Comparison of ENCODE assay signal across 31 mouse cellular contexts in genomic region chr7:120881451-120881850, GRCm38 (mm10). TPM values are rescaled to one million over a fixed set of nuclear protein-coding genes. Genes with fewer than 3 reads are reported as not detected.
DNase-seq lines count a peak whose midpoint lies in the region; ATAC-seq lines count a peak whose summit lies in the region.
"Had no signal": no experiment of that assay in that cellular context is flagged by ENCODE, and none has a peak within 500 bp of the region (broad histone marks: within the 10 kb centered on the region; RNA-seq: fewer than 3 reads in every experiment).

No protein-coding gene starts in this region.

- H3K36me3 ChIP-seq in erythroblast, embryonic 14.5 days (ENCODE audit: control insufficient read depth) = peaks cover 99% of the 10 kb centered on the region
- H3K36me3 ChIP-seq in liver, embryonic 13.5 days = peaks cover 89% of the 10 kb centered on the region
- H3K36me3 ChIP-seq in neural tube, embryonic 15.5 days = peaks cover 55% of the 10 kb centered on the region

- H3K27me3 ChIP-seq in erythroblast, embryonic 14.5 days (ENCODE audit: control insufficient read depth) = no peaks in the 10 kb centered on the region
- H3K27me3 ChIP-seq in liver, embryonic 13.5 days = no peaks in the 10 kb centered on the region
- H3K27me3 ChIP-seq in neural tube, embryonic 15.5 days (replicated peaks) = no peaks in the 10 kb centered on the region
- H3K27me3 ChIP-seq: embryonic facial prominence, embryonic 13.5 days; forebrain, embryonic 12.5 days; hindbrain, embryonic 12.5 days; intestine, embryonic 15.5 days had no signal

- ATAC-seq in erythroblast, adult 5-6 weeks (replicated peaks; ENCODE audit: low FRiP score, poor library complexity, severe bottlenecking) = no peak
- peak; percentile 32 for ATAC-seq in liver, embryonic 13.5 days (ENCODE audit: low read depth)
- ATAC-seq in megakaryocyte progenitor cell, adult 5-6 weeks (replicated peaks; ENCODE audit: poor library complexity) = peak; percentile 25
- ATAC-seq in neural tube, embryonic 15.5 days (ENCODE audit: low FRiP score) = no peak
- ATAC-seq: hindbrain, postnatal 0 days; intestine, embryonic 15.5 days; lung, postnatal 0 days; midbrain, embryonic 16.5 days had no signal

- peak; percentile 32 for DNase-seq in MEL-GATA-1-ER (ENCODE audit: extremely low read depth, low read depth)
- DNase-seq in liver, embryonic 13.5 days = no peak
- DNase-seq in cerebellum, adult 18-20 months = no peak
- DNase-seq in right cerebral cortex, postnatal 4 days = no peak
- DNase-seq: adrenal gland, postnatal 25 days; cerebellum, adult 8-10 months; cerebellum, postnatal 25 days; gastrocnemius, postnatal 25 days; heart, adult 18-20 months; heart, postnatal 36 days; kidney, adult 8-10 months; kidney, postnatal 10 days; lung, postnatal 4 days; right cerebral cortex, adult 18-20 months; thymus, adult 18-20 months; thymus, postnatal 25 days had no signal

- H3K4me2 ChIP-seq in liver, embryonic 13.5 days = peak overlapping the region; percentile 81
- no peak overlapping the region for H3K4me2 ChIP-seq in neural tube, embryonic 15.5 days
- H3K4me2 ChIP-seq: embryonic facial prominence, embryonic 13.5 days; forebrain, embryonic 12.5 days; heart, embryonic 11.5 days; hindbrain, embryonic 12.5 days; intestine, embryonic 15.5 days; midbrain, embryonic 11.5 days had no signal

- H3K4me1 ChIP-seq in erythroblast, embryonic 14.5 days (ENCODE audit: control insufficient read depth) = peaks cover 88% of the 10 kb centered on the region
- peaks cover 92% of the 10 kb centered on the region for H3K4me1 ChIP-seq in liver, embryonic 13.5 days (replicated peaks)
- H3K4me1 ChIP-seq in neural tube, embryonic 15.5 days = no peaks in the 10 kb centered on the region
- H3K4me1 ChIP-seq: embryonic facial prominence, embryonic 13.5 days; forebrain, embryonic 12.5 days; hindbrain, embryonic 12.5 days; intestine, embryonic 15.5 days had no signal

- H3K9ac ChIP-seq in liver, embryonic 13.5 days = peak overlapping the region; percentile 33
- H3K9ac ChIP-seq in neural tube, embryonic 15.5 days (replicated peaks) = no peak overlapping the region
- H3K9ac ChIP-seq: embryonic facial prominence, embryonic 13.5 days; forebrain, embryonic 12.5 days; hindbrain, embryonic 12.5 days; intestine, embryonic 15.5 days had no signal

- peak overlapping the region; percentile 93 for H3K27ac ChIP-seq in liver, embryonic 13.5 days
- H3K27ac ChIP-seq in neural tube, embryonic 15.5 days (replicated peaks) = no peak overlapping the region
- H3K27ac ChIP-seq: embryonic facial prominence, embryonic 13.5 days; forebrain, embryonic 12.5 days; hindbrain, embryonic 12.5 days; hindbrain, postnatal 0 days; intestine, embryonic 15.5 days; stomach, postnatal 0 days had no signal

- 74% methylated on average over 2 of the region's 2 CpGs for WGBS in liver, embryonic 13.5 days (ENCODE audit: insufficient replicate concordance)
- 74% methylated on average over 2 of the region's 2 CpGs for WGBS in neural tube, embryonic 15.5 days

- H3K9me3 ChIP-seq in erythroblast, embryonic 14.5 days (ENCODE audit: control insufficient read depth, low read length) = no peaks in the 10 kb centered on the region; the same call in 1 of the 2 replicates
- no peaks in the 10 kb centered on the region for H3K9me3 ChIP-seq in liver, embryonic 13.5 days (replicated peaks)
- no peaks in the 10 kb centered on the region for H3K9me3 ChIP-seq in neural tube, embryonic 15.5 days (replicated peaks)
- H3K9me3 ChIP-seq: embryonic facial prominence, embryonic 13.5 days; forebrain, embryonic 12.5 days; G1E; hindbrain, embryonic 12.5 days; intestine, embryonic 15.5 days had no signal

- H3K4me3 ChIP-seq in erythroblast, embryonic 14.5 days (replicated peaks) = peak overlapping the region; percentile 72
- H3K4me3 ChIP-seq in liver, embryonic 13.5 days (replicated peaks) = no peak overlapping the region; the same call in 1 of the 2 replicates
- no peak overlapping the region for H3K4me3 ChIP-seq in neural tube, embryonic 15.5 days (replicated peaks)
- H3K4me3 ChIP-seq: embryonic facial prominence, embryonic 13.5 days; forebrain, embryonic 12.5 days; hindbrain, embryonic 12.5 days; intestine, embryonic 15.5 days had no signal

RNA-seq across cellular contexts. Expression of gene Polr3e, which starts 36.1 kb away (rescaled TPM):
- polyA plus RNA-seq in erythroblast, embryonic 14.5 days (2012) = 0.34 and 0.48 TPM in 2 replicates
- 3.1 and 3.3 TPM in 2 replicates for total RNA-seq in erythroblast, adult 5-6 weeks (2015; ENCODE audit: low replicate concordance)
- total RNA-seq in erythroblast, adult 5-6 weeks (2017; ENCODE audit: low replicate concordance) = 1.5 and 6.2 TPM in 2 replicates
- polyA plus RNA-seq in liver, embryonic 13.5 days (2015; fragmentation: Nextera tagmentation; extraction: Ambion mirVana) = 19.3 and 21.1 TPM in 2 replicates
- total RNA-seq in megakaryocyte progenitor cell, adult 5-6 weeks (2015) = 14.0 and 15.1 TPM in 2 replicates
- 32.6 and 33.0 TPM in 2 replicates for total RNA-seq in megakaryocyte progenitor cell, adult 5-6 weeks (2017)
- polyA plus RNA-seq in neural tube, embryonic 15.5 days (2015; fragmentation: Nextera tagmentation; extraction: Ambion mirVana) = 23.4 and 26.4 TPM in 2 replicates

RNA-seq across cellular contexts. Expression of gene Eef2k, which starts 38.8 kb away (rescaled TPM):
- polyA plus RNA-seq in erythroblast, embryonic 14.5 days (2012) = 24.6 and 28.0 TPM in 2 replicates
- 12.3 and 24.0 TPM in 2 replicates for total RNA-seq in erythroblast, adult 5-6 weeks (2015; ENCODE audit: low replicate concordance)
- 77.4 and 97.0 TPM in 2 replicates for total RNA-seq in erythroblast, adult 5-6 weeks (2017; ENCODE audit: low replicate concordance)
- 42.2 and 44.2 TPM in 2 replicates for polyA plus RNA-seq in liver, embryonic 13.5 days (2015; fragmentation: Nextera tagmentation; extraction: Ambion mirVana)
- total RNA-seq in megakaryocyte progenitor cell, adult 5-6 weeks (2015) = 32.5 and 34.4 TPM in 2 replicates
- total RNA-seq in megakaryocyte progenitor cell, adult 5-6 weeks (2017) = 80.5 and 85.0 TPM in 2 replicates
- polyA plus RNA-seq in neural tube, embryonic 15.5 days (2015; fragmentation: Nextera tagmentation; extraction: Ambion mirVana) = 33.5 and 40.6 TPM in 2 replicates

Comparison
In these comparisons a context has a peak if more than half of its experiments do, and no peak if none do; other contexts are left out.
1. ATAC-seq: peak in liver, embryonic 13.5 days (single experiment) and megakaryocyte progenitor cell, adult 5-6 weeks (single experiment); none in erythroblast, adult 5-6 weeks (single experiment) and neural tube, embryonic 15.5 days (single experiment).
2. RNA of gene Polr3e, which starts 36.1 kb away (polyA plus RNA-seq): 23.4 to 26.4 TPM in neural tube, embryonic 15.5 days and 19.3 to 21.1 TPM in liver, embryonic 13.5 days; 0.34 to 0.48 TPM in erythroblast, embryonic 14.5 days; every median in the first group is over 10 times any median in the second.